Mouse (Mus musculus) kidney, postnatal 0 days (tissue): ENCODE measurements around the gene Scyl1. TPM values are rescaled to one million over a fixed set of nuclear protein-coding genes. Genes with fewer than 3 reads are reported as not detected.
A peak's percentile ranks its signal among the peaks of the same experiment; 100 is the strongest.
"Not testable (repeated sequence)": the region's sequence is repeated elsewhere in the genome, so short reads cannot be mapped to it uniquely, and the experiment has no call there.

ENCODE experiments used
- ATAC-seq: fragments of 200-750 bp; cut with Nextera tagmentation; replicated peaks from 2 replicates; pipeline ENCODE4 v1.8.0; 2017; ENCODE audit warnings: low read depth, moderate number of reproducible peaks, moderate TSS enrichment, moderate library complexity; ENCODE audit not compliant: low FRiP score
- DNase-seq: peaks from one replicate; pipeline ENCODE4 v3.0.0-alpha.2; 2016; ENCODE audit warnings: low spot score
- H3K27ac ChIP-seq: fragments of 300-500 bp; sonication (generic); 2 replicates; pipeline ENCODE4 v1.5.1; 2014; ENCODE audit warnings: mild to moderate bottlenecking
- H3K27me3 ChIP-seq: fragments of 300-500 bp; sonication (generic); 2 replicates; pipeline ENCODE4 v1.6.1; 2014; ENCODE audit warnings: low read length, mixed read lengths; ENCODE audit not compliant: insufficient read depth
- H3K36me3 ChIP-seq: fragments of 300-500 bp; sonication (generic); 2 replicates; pipeline ENCODE4 v1.6.1; 2014; ENCODE audit warnings: low read length, mixed read lengths; ENCODE audit not compliant: insufficient read depth
- H3K4me1 ChIP-seq: fragments of 300-500 bp; sonication (generic); replicated peaks from 2 replicates; pipeline ENCODE4 v1.6.1; 2014; ENCODE audit warnings: antibody characterized with exemption, low read length, mixed read lengths; ENCODE audit not compliant: insufficient read depth
- H3K4me2 ChIP-seq: fragments of 300-500 bp; sonication (generic); 2 replicates; pipeline ENCODE4 v1.6.1; 2014; ENCODE audit warnings: mild to moderate bottlenecking, low read length, moderate library complexity, mixed read lengths
- H3K4me3 ChIP-seq: fragments of 300-500 bp; sonication (generic); replicated peaks from 2 replicates; pipeline ENCODE4 v1.5.1; 2014; ENCODE audit warnings: low read depth, low read length
- H3K9ac ChIP-seq: fragments of 300-500 bp; sonication (generic); 2 replicates; pipeline ENCODE4 v1.6.1; 2014; ENCODE audit warnings: low read depth, low read length
- H3K9me3 ChIP-seq: fragments of 300-500 bp; sonication (generic); replicated peaks from 2 replicates; pipeline ENCODE4 v1.6.1; 2016; ENCODE audit warnings: low read length, inconsistent platforms, mixed read lengths
- CTCF ChIP-seq: IDR thresholded peaks from 2 replicates; pipeline ENCODE4 v1.5.1; 2016; ENCODE audit warnings: antibody characterized with exemption, low read depth, mild to moderate bottlenecking, moderate library complexity
- WGBS: fragments of 180-500 bp; shearing (Covaris S2); extraction: QIAGEN DNeasy Blood & Tissue Kit; methylation state at CpG from one replicate; pipeline ENCODE4 v1.1.7; 2014; 5-methylcytosine and 5-hydroxymethylcytosine counted together
- polyA plus RNA-seq: library from polyadenylated mRNA; unstranded; fragments of >200 nt; fragmentation: Nextera tagmentation; extraction: Ambion mirVana; gene quantifications from 2 replicates; pipeline ENCODE4 v1.2.1, GENCODE M21; 2015

The Scyl1 gene
- polyA plus RNA-seq, 1 experiment from 2014 or later = 63.5 TPM

- ATAC-seq, H3K4me3 ChIP-seq: not testable (repeated sequence)
- WGBS = 29% methylated on average over 1 of the region's 1 CpGs
Observed at GRCm38 (mm10) chr19:5814048-5814447, 42.8 kb upstream of the Scyl1 start.

GRCm38 (mm10) chr19:5813567-5813966, 42.3 kb upstream of the Scyl1 start:
- no peak overlapping the region for H3K4me3 ChIP-seq
- peaks cover 58% of the 10 kb centered on the region for H3K4me1 ChIP-seq
- no peak for DNase-seq
- WGBS = 87% methylated on average over 3 of the region's 3 CpGs
- no peaks in the 10 kb centered on the region for H3K36me3 ChIP-seq
- H3K9me3 ChIP-seq = no peaks in the 10 kb centered on the region
- TF ChIP-seq CTCF = no peak
- ATAC-seq = no peak
- H3K27ac ChIP-seq = no peak overlapping the region
- no peak overlapping the region for H3K4me2 ChIP-seq
- no peak overlapping the region for H3K9ac ChIP-seq
- no peaks in the 10 kb centered on the region for H3K27me3 ChIP-seq

More at GRCm38 (mm10) chr19:5814048-5814447, 42.8 kb upstream of the Scyl1 start:
- TF ChIP-seq CTCF = peak; percentile 69
- not testable (repeated sequence) for H3K27ac ChIP-seq, H3K9me3 ChIP-seq, H3K9ac ChIP-seq, DNase-seq, H3K36me3 ChIP-seq, H3K27me3 ChIP-seq, H3K4me2 ChIP-seq
- H3K4me1 ChIP-seq = peaks cover 56% of the 10 kb centered on the region

- peak; percentile 67 for ATAC-seq
- WGBS = 39% methylated on average over 7 of the region's 7 CpGs
- TF ChIP-seq CTCF = no peak
Observed at GRCm38 (mm10) chr19:5811771-5812504, 40.7 kb upstream of the Scyl1 start.

GRCm38 (mm10) chr19:5810840-5811563, 39.8 kb upstream of the Scyl1 start:
- no peak for DNase-seq
- no peaks in the 10 kb centered on the region for H3K9me3 ChIP-seq
- H3K4me2 ChIP-seq = peak overlapping the region; percentile 11; the same call in 1 of the 2 replicates
- no peak overlapping the region for H3K9ac ChIP-seq
- peaks cover 50% of the 10 kb centered on the region for H3K4me1 ChIP-seq
- H3K27ac ChIP-seq = peak overlapping the region; percentile 94
- no peak for TF ChIP-seq CTCF
- H3K4me3 ChIP-seq = no peak overlapping the region
- ATAC-seq = no peak
- 51% methylated on average over 9 of the region's 9 CpGs for WGBS
- H3K27me3 ChIP-seq = no peaks in the 10 kb centered on the region
- no peaks in the 10 kb centered on the region for H3K36me3 ChIP-seq

More at GRCm38 (mm10) chr19:5811771-5812504, 40.7 kb upstream of the Scyl1 start:
- H3K4me2 ChIP-seq = 0 out of 2 replicates have a peak overlapping the region, but pooled peaks have one; percentile 25
- no peaks in the 10 kb centered on the region for H3K9me3 ChIP-seq
- H3K4me3 ChIP-seq = no peak overlapping the region
- H3K27me3 ChIP-seq = no peaks in the 10 kb centered on the region
- peak overlapping the region; percentile 94 for H3K27ac ChIP-seq
- no peaks in the 10 kb centered on the region for H3K36me3 ChIP-seq
- peaks cover 52% of the 10 kb centered on the region for H3K4me1 ChIP-seq
- DNase-seq = peak; percentile 95
- H3K9ac ChIP-seq = 0 out of 2 replicates have a peak overlapping the region, but pooled peaks have one; percentile 27

- Histone ChIP-seq H3K36me3 (no peaks in the 10 kb centered on the region), H3K27me3 (no peaks in the 10 kb centered on the region), H3K4me1 (peaks cover 54% of the 10 kb centered on the region), H3K27ac (peak overlapping the region; percentile 94), H3K4me2 (peak overlapping the region; percentile 18; the same call in 1 of the 2 replicates), H3K9ac (peak overlapping the region; percentile 31; the same call in 1 of the 2 replicates), H3K4me3 (no peak overlapping the region), H3K9me3 (no peaks in the 10 kb centered on the region)
- peak; percentile 80 for DNase-seq
- TF ChIP-seq CTCF = no peak
- peak; percentile 78 for ATAC-seq
- 18% methylated on average over 11 of the region's 11 CpGs for WGBS
Observed at GRCm38 (mm10) chr19:5810103-5810839, 39.1 kb upstream of the Scyl1 start.

- no peaks in the 10 kb centered on the region for H3K27me3 ChIP-seq
- H3K36me3 ChIP-seq = no peaks in the 10 kb centered on the region
- H3K4me1 ChIP-seq = peaks cover 60% of the 10 kb centered on the region
- no peaks in the 10 kb centered on the region for H3K9me3 ChIP-seq
- no peak overlapping the region for H3K4me3 ChIP-seq
- 45% methylated on average over 7 of the region's 7 CpGs for WGBS
- no peak for TF ChIP-seq CTCF
- peak overlapping the region; percentile 31; the same call in 1 of the 2 replicates for H3K9ac ChIP-seq
- peak; percentile 24 for ATAC-seq
- no peak for DNase-seq
- peak overlapping the region; percentile 94 for H3K27ac ChIP-seq
- peak overlapping the region; percentile 18; the same call in 1 of the 2 replicates for H3K4me2 ChIP-seq
Observed at GRCm38 (mm10) chr19:5809712-5810089, 38.5 kb upstream of the Scyl1 start.
